Mouse (Mus musculus): ENCODE measurements around the gene Mepe. TPM values are rescaled to one million over a fixed set of nuclear protein-coding genes. Genes with fewer than 3 reads are reported as not detected.

Mepe gene
- total and polyA plus RNA-seq, 3 experiments, result not detected

- ATAC-seq (ENCODE audit: extremely low read depth, insufficient number of reproducible peaks, low FRiP score, poor library complexity, severe bottlenecking) (no peak), DNase-seq (ENCODE audit: low spot score) (no peak)
- TF ChIP-seq GATA2 (IDR thresholded peaks at IDR 0.05; ENCODE audit: borderline replicate concordance, low read depth, low read length) (no peak), GATA1 (IDR thresholded peaks at IDR 0.05; ENCODE audit: borderline replicate concordance, low read length) (no peak), CTCF (IDR thresholded peaks at IDR 0.05; ENCODE audit: low read depth, low read length) (no peak), TAL1 (conservative IDR thresholded peaks at IDR 0.05; ENCODE audit: low read depth, low read length) (no peak), POLR2AphosphoS5 (IDR thresholded peaks at IDR 0.05; ENCODE audit: insufficient replicate concordance, low read depth, low read length) (no peak)
- Histone ChIP-seq H3K4me3 (ENCODE audit: low read depth, low read length) (no peak overlapping the region), H3K9me3 (replicated peaks) (peaks cover 40% of the 10 kb centered on the region), H3K4me1 (ENCODE audit: insufficient read depth, low read depth, low read length) (no peaks in the 10 kb centered on the region), H3K36me3 (replicated peaks) (no peaks in the 10 kb centered on the region), H3K27me3 (ENCODE audit: insufficient read depth, low read length) (no peaks in the 10 kb centered on the region)
Measured at GRCm38 (mm10) chr5:104357575-104357974, 32.4 kb downstream of the Mepe start.

- DNase-seq (ENCODE audit: low spot score), result no peak
- TF ChIP-seq GATA2 (IDR thresholded peaks at IDR 0.05; ENCODE audit: borderline replicate concordance, low read depth, low read length), result no peak
- TF ChIP-seq GATA1 (IDR thresholded peaks at IDR 0.05; ENCODE audit: borderline replicate concordance, low read length), result no peak
- TF ChIP-seq TAL1 (conservative IDR thresholded peaks at IDR 0.05; ENCODE audit: low read depth, low read length), result no peak
- TF ChIP-seq CTCF (IDR thresholded peaks at IDR 0.05; ENCODE audit: low read depth, low read length), result no peak
- no peak for TF ChIP-seq POLR2AphosphoS5 (IDR thresholded peaks at IDR 0.05; ENCODE audit: insufficient replicate concordance, low read depth, low read length)
- Histone ChIP-seq H3K4me3 (ENCODE audit: low read depth, low read length) (no peak overlapping the region), H3K9me3 (replicated peaks) (peaks cover 39% of the 10 kb centered on the region), H3K27me3 (ENCODE audit: insufficient read depth, low read length) (no peaks in the 10 kb centered on the region), H3K36me3 (replicated peaks) (no peaks in the 10 kb centered on the region), H3K4me1 (ENCODE audit: insufficient read depth, low read depth, low read length) (no peaks in the 10 kb centered on the region)
- no peak for ATAC-seq (ENCODE audit: extremely low read depth, insufficient number of reproducible peaks, low FRiP score, poor library complexity, severe bottlenecking)
Measured at GRCm38 (mm10) chr5:104358592-104358991, 33.5 kb downstream of the Mepe start.

- no peak for ATAC-seq (ENCODE audit: extremely low read depth, insufficient number of reproducible peaks, low FRiP score, poor library complexity, severe bottlenecking)
- no peak for TF ChIP-seq CTCF (IDR thresholded peaks at IDR 0.05; ENCODE audit: low read depth, low read length)
- TF ChIP-seq GATA2 (IDR thresholded peaks at IDR 0.05; ENCODE audit: borderline replicate concordance, low read depth, low read length), result no peak
- no peak for TF ChIP-seq GATA1 (IDR thresholded peaks at IDR 0.05; ENCODE audit: borderline replicate concordance, low read length)
- no peak for TF ChIP-seq TAL1 (conservative IDR thresholded peaks at IDR 0.05; ENCODE audit: low read depth, low read length)
- Histone ChIP-seq H3K9me3 (replicated peaks) (peaks cover 32% of the 10 kb centered on the region), H3K36me3 (replicated peaks) (no peaks in the 10 kb centered on the region), H3K4me1 (ENCODE audit: insufficient read depth, low read depth, low read length) (no peaks in the 10 kb centered on the region), H3K4me3 (ENCODE audit: low read depth, low read length) (no peak overlapping the region), H3K27me3 (ENCODE audit: insufficient read depth, low read length) (no peaks in the 10 kb centered on the region)
- DNase-seq (ENCODE audit: low spot score), result no peak
Measured at GRCm38 (mm10) chr5:104359257-104359656, 34.1 kb downstream of the Mepe start.

- no peak overlapping the region for H3K4me3 ChIP-seq (ENCODE audit: low read depth, low read length)
- H3K27me3 ChIP-seq (ENCODE audit: insufficient read depth, low read length), result no peaks in the 10 kb centered on the region
- ATAC-seq (ENCODE audit: extremely low read depth, insufficient number of reproducible peaks, low FRiP score, poor library complexity, severe bottlenecking) (no peak), DNase-seq (ENCODE audit: low spot score) (no peak)
- no peaks in the 10 kb centered on the region for H3K36me3 ChIP-seq (replicated peaks)
- peaks cover 34% of the 10 kb centered on the region for H3K9me3 ChIP-seq (replicated peaks)
- H3K4me1 ChIP-seq (ENCODE audit: insufficient read depth, low read depth, low read length), result no peaks in the 10 kb centered on the region
- TF ChIP-seq GATA1 (IDR thresholded peaks at IDR 0.05; ENCODE audit: borderline replicate concordance, low read length), result no peak
- no peak for TF ChIP-seq TAL1 (conservative IDR thresholded peaks at IDR 0.05; ENCODE audit: low read depth, low read length)
- TF ChIP-seq POLR2AphosphoS5 (IDR thresholded peaks at IDR 0.05; ENCODE audit: insufficient replicate concordance, low read depth, low read length), result no peak
- no peak for TF ChIP-seq CTCF (IDR thresholded peaks at IDR 0.05; ENCODE audit: low read depth, low read length)
- TF ChIP-seq GATA2 (IDR thresholded peaks at IDR 0.05; ENCODE audit: borderline replicate concordance, low read depth, low read length), result no peak
Measured at GRCm38 (mm10) chr5:104370580-104370979, 45.5 kb downstream of the Mepe start.

- TF ChIP-seq TAL1 (conservative IDR thresholded peaks at IDR 0.05; ENCODE audit: low read depth, low read length) (no peak), CTCF (IDR thresholded peaks at IDR 0.05; ENCODE audit: low read depth, low read length) (no peak), GATA2 (IDR thresholded peaks at IDR 0.05; ENCODE audit: borderline replicate concordance, low read depth, low read length) (no peak), POLR2AphosphoS5 (IDR thresholded peaks at IDR 0.05; ENCODE audit: insufficient replicate concordance, low read depth, low read length) (no peak), GATA1 (IDR thresholded peaks at IDR 0.05; ENCODE audit: borderline replicate concordance, low read length) (no peak)
- H3K4me1 ChIP-seq (ENCODE audit: insufficient read depth, low read depth, low read length), result no peaks in the 10 kb centered on the region
- no peaks in the 10 kb centered on the region for H3K36me3 ChIP-seq (replicated peaks)
- H3K27me3 ChIP-seq (ENCODE audit: insufficient read depth, low read length), result no peaks in the 10 kb centered on the region
- no peak overlapping the region for H3K4me3 ChIP-seq (ENCODE audit: low read depth, low read length)
- no peak for DNase-seq (ENCODE audit: low spot score)
- H3K9me3 ChIP-seq (replicated peaks), result peaks cover 34% of the 10 kb centered on the region
- no peak for ATAC-seq (ENCODE audit: extremely low read depth, insufficient number of reproducible peaks, low FRiP score, poor library complexity, severe bottlenecking)
Measured at GRCm38 (mm10) chr5:104371284-104371683, 46.2 kb downstream of the Mepe start.

GRCm38 (mm10) chr5:104373648-104374307 lies 48.6 kb downstream of the Mepe start:
- H3K4me3 ChIP-seq (ENCODE audit: low read depth, low read length), result no peak overlapping the region
- no peaks in the 10 kb centered on the region for H3K4me1 ChIP-seq (ENCODE audit: insufficient read depth, low read depth, low read length)
- H3K36me3 ChIP-seq (replicated peaks), result no peaks in the 10 kb centered on the region
- no peaks in the 10 kb centered on the region for H3K27me3 ChIP-seq (ENCODE audit: insufficient read depth, low read length)
- TF ChIP-seq POLR2AphosphoS5 (IDR thresholded peaks at IDR 0.05; ENCODE audit: insufficient replicate concordance, low read depth, low read length) (no peak), CTCF (IDR thresholded peaks at IDR 0.05; ENCODE audit: low read depth, low read length) (no peak), GATA1 (IDR thresholded peaks at IDR 0.05; ENCODE audit: borderline replicate concordance, low read length) (no peak), GATA2 (IDR thresholded peaks at IDR 0.05; ENCODE audit: borderline replicate concordance, low read depth, low read length) (no peak), TAL1 (conservative IDR thresholded peaks at IDR 0.05; ENCODE audit: low read depth, low read length) (no peak)
- ATAC-seq (ENCODE audit: extremely low read depth, insufficient number of reproducible peaks, low FRiP score, poor library complexity, severe bottlenecking) (no peak), DNase-seq (ENCODE audit: low spot score) (no peak)
- peaks cover 44% of the 10 kb centered on the region for H3K9me3 ChIP-seq (replicated peaks)

Data from G1E (cell line).